Mouse (Mus musculus) cortical plate, adult 2 months (tissue): Measurements from ENCODE around the gene Rnf183.

Experiments used
- CTCF ChIP-seq: fragments of 200-500 bp; IDR thresholded peaks from 2 replicates; pipeline ENCODE4 v1.5.1; 2011; ENCODE audit warnings: mild to moderate bottlenecking, control low read depth, low read length; ENCODE audit not compliant: insufficient read depth; ENCODE audit errors: extremely low read depth
- POLR2A ChIP-seq: fragments of 200-500 bp; IDR thresholded peaks from 2 replicates; pipeline ENCODE4 v1.6.1; 2011; ENCODE audit warnings: mild to moderate bottlenecking, low read length, control low read depth; ENCODE audit not compliant: insufficient read depth; ENCODE audit errors: extremely low read depth

- peak; percentile 35 for TF ChIP-seq CTCF
- no peak for TF ChIP-seq POLR2A
Measured at GRCm38 (mm10) chr4:62407730-62408582, 27.1 kb downstream of the Rnf183 start.
